Mouse (Mus musculus) heart, postnatal 0 days (tissue): ENCODE results near the gene Fam227b. TPM values are rescaled to one million over a fixed set of nuclear protein-coding genes. Genes with fewer than 3 reads are reported as not detected.

ENCODE experiments used
- ATAC-seq: fragments of 200-750 bp; cut with Nextera tagmentation; 2 replicates; pipeline ENCODE4 v1.8.0; 2017; ENCODE audit warnings: low read depth, moderate number of reproducible peaks, moderate library complexity; ENCODE audit not compliant: insufficient read depth
- DNase-seq: peaks from one replicate; pipeline ENCODE4 v3.0.0-alpha.2; 2016; ENCODE audit warnings: low spot score
- H3K27ac ChIP-seq: fragments of 300-500 bp; sonication (generic); 2 replicates; pipeline ENCODE4 v1.5.1; 2014; ENCODE audit warnings: low read depth, mild to moderate bottlenecking
- H3K27me3 ChIP-seq: fragments of 300-500 bp; sonication (generic); 2 replicates; pipeline ENCODE4 v1.6.1; 2014; ENCODE audit warnings: low read length, mixed read lengths; ENCODE audit not compliant: control insufficient read depth, insufficient read depth
- H3K36me3 ChIP-seq: fragments of 300-500 bp; sonication (generic); replicated peaks from 2 replicates; pipeline ENCODE4 v1.6.1; 2014; ENCODE audit warnings: low read length, mixed read lengths; ENCODE audit not compliant: control insufficient read depth, insufficient read depth
- H3K4me1 ChIP-seq: fragments of 300-500 bp; sonication (generic); 2 replicates; pipeline ENCODE4 v1.6.1; 2014; ENCODE audit warnings: antibody characterized with exemption; ENCODE audit not compliant: control insufficient read depth, insufficient read depth
- H3K4me2 ChIP-seq: fragments of 300-500 bp; sonication (generic); 2 replicates; pipeline ENCODE4 v1.6.1; 2014; ENCODE audit warnings: low read depth, mild to moderate bottlenecking, low read length, moderate library complexity
- H3K4me3 ChIP-seq: fragments of 300-500 bp; sonication (generic); 2 replicates; pipeline ENCODE4 v1.5.1; 2014; ENCODE audit warnings: low read depth, low read length
- H3K9ac ChIP-seq: fragments of 300-500 bp; sonication (generic); replicated peaks from 2 replicates; pipeline ENCODE4 v1.6.1; 2014; ENCODE audit warnings: low read depth, low read length, mixed read lengths
- H3K9me3 ChIP-seq: fragments of 300-500 bp; sonication (generic); replicated peaks from 2 replicates; pipeline ENCODE4 v1.6.1; 2016; ENCODE audit warnings: low read length; ENCODE audit not compliant: control insufficient read depth
- CTCF ChIP-seq: IDR thresholded peaks from 2 replicates; pipeline ENCODE4 v1.5.1; 2016; ENCODE audit warnings: antibody characterized with exemption, control low read depth, low read depth
- EP300 ChIP-seq: IDR thresholded peaks from 2 replicates; pipeline ENCODE4 v1.6.1; 2016; ENCODE audit warnings: antibody characterized with exemption, low read depth
- WGBS: fragments of 180-500 bp; shearing (Covaris S2); extraction: QIAGEN DNeasy Blood & Tissue Kit; methylation state at CpG from one replicate; pipeline ENCODE4 v1.1.7; 2014; 5-methylcytosine and 5-hydroxymethylcytosine counted together
- polyA plus RNA-seq: library from polyadenylated mRNA; unstranded; fragments of >200 nt; fragmentation: Nextera tagmentation; extraction: Ambion mirVana; gene quantifications from 2 replicates; pipeline ENCODE4 v1.2.1, GENCODE M21; 2015
- total RNA-seq: library from RNA; depleted of rRNA; stranded (reverse); fragments of >200 nt; gene quantifications from 2 replicates; pipeline ENCODE4 v1.2.3, GENCODE M21; 2014; ENCODE audit warnings: low replicate concordance

Fam227b gene
- total and polyA plus RNA-seq, 2 experiments from 2014 or later: not detected

DNA sequence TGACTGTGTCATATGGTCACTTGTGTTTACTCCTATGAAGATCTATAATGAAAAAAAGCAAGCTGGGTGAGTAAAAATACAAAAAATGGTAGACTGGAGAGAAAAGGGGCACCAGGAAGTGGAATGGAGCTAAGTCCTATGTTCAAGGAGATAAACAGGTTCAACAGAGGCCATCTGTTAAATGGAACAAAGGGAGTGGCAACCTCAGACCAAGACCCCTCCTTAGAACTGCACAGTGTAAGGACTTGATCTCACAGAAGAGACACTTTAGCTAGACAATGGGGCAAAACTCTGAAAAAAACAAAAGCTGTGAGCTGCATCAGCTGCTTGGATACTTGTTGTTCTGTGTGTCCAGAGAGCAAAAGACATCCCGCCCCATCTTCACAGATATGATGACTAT, 19.6 kb upstream of the Fam227b start:
- no peaks in the 10 kb centered on the region for H3K4me1 ChIP-seq
- no peak for ATAC-seq

DNA sequence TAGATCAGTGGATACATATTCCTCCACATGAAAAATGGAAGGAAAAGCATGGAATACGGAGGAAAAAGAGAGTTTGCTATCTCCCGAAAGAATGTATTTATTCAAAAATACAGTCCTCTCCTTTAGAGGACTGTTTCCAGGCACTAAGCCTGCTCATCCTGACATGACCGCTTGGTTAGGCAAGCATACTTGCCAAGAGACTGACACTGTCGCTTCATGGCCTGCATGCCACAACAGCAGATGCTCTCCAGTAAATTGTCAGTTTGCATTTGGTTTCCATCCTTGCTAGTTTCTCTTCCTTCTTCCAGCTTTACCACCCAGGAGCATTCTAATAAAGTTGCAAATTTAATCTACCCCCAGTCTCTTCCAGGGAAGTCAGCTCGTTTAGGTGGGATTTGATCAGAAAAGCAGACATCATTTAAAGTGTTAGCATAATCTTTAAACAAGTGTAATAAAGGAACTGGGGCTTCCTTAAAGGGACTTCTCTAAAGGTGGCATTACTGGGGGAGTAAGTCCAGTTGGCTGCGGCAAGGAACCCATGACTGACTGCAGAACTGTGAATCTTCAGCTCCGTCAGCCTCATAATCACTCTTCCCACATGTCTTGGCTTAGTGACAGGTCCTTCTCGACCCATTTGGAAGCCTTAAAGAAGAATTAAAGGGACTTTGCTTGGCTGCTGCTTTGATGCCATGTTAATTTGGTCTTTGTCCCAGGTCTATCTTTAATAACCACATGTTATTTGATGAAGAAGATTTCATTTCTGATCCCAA, 15.2 kb upstream of the Fam227b start:
- Histone ChIP-seq H3K4me2 (no peak overlapping the region), H3K4me1 (no peaks in the 10 kb centered on the region), H3K9ac (no peak overlapping the region), H3K36me3 (peaks cover 10% of the 10 kb centered on the region), H3K9me3 (no peaks in the 10 kb centered on the region), H3K4me3 (no peak overlapping the region), H3K27me3 (no peaks in the 10 kb centered on the region), H3K27ac (no peak overlapping the region)
- 72% methylated on average over 8 of the region's 8 CpGs for WGBS
- ATAC-seq: no peak
- DNase-seq: no peak
- TF ChIP-seq CTCF (no peak), EP300 (no peak)

More for the DNA sequence above, 19.6 kb upstream of the Fam227b start:
- H3K27ac ChIP-seq: no peak overlapping the region
- H3K4me2 ChIP-seq: no peak overlapping the region
- H3K9ac ChIP-seq: no peak overlapping the region
- H3K27me3 ChIP-seq: no peaks in the 10 kb centered on the region
- WGBS: 97% methylated on average over 1 of the region's 1 CpGs
- TF ChIP-seq EP300 (no peak), CTCF (no peak)
- no peaks in the 10 kb centered on the region for H3K9me3 ChIP-seq
- H3K4me3 ChIP-seq: no peak overlapping the region
- no peaks in the 10 kb centered on the region for H3K36me3 ChIP-seq
- DNase-seq: no peak

DNA sequence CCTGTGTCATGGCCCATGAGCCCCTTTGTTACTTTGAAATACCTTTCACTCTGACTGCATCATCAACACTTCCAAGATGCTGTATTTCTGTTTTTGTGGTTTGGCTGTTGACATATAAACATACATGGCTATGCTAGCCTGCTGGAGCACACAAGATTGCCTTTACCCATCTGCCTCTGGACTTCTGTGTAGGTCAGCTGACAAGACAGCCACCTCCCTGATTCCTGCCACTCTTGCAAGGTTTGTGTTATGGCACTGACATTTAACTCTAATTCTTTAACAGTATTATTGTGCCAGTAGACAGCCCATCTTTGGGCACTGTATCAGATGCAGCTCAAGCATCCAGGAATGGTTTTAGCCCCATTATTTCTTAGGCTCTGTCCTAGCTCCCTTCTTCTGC, 14.5 kb upstream of the Fam227b start:
- Histone ChIP-seq H3K4me3 (no peak overlapping the region), H3K9me3 (no peaks in the 10 kb centered on the region), H3K27me3 (no peaks in the 10 kb centered on the region), H3K27ac (no peak overlapping the region), H3K4me2 (no peak overlapping the region), H3K9ac (no peak overlapping the region), H3K36me3 (peaks cover 17% of the 10 kb centered on the region), H3K4me1 (no peaks in the 10 kb centered on the region)
- ATAC-seq (no peak), DNase-seq (no peak)
- TF ChIP-seq EP300: no peak
- TF ChIP-seq CTCF: no peak

DNA sequence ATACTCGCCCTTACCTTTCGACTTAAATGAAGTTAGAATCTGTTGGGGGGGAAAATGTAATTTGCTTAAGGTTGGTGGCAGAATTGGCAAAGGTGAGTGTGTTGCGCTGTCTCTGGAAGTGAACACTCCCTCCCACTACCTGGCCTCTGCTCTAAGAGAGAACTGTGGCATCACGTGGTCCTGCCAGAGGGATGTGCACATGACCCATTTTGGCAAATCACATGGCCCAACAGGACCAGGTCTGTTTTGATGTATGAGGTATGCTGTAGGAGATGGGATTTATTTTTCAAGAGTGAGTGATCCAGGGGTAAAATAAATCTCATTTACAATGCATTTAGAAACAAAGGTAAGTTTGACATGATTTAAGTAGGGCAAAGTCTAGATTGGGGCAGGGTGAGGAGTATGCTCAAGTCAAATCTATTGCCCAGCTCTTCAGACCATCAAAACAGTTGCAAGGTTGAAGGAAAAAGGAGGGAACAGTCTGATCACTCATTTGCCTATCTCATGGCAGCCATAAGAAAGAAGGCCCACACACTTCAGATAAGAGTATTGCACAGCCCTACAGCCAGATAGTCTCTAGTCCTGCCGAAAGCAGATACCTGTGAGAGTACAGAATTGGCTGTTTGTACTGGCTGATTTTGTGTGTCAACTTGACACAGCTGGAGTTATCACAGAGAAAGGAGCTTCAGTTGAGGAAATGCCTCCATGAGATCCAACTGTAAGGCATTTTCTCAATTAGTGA, 13.6 kb upstream of the Fam227b start:
- no peak overlapping the region for H3K4me2 ChIP-seq
- H3K4me3 ChIP-seq: no peak overlapping the region
- no peak for DNase-seq
- TF ChIP-seq CTCF (no peak), EP300 (no peak)
- no peaks in the 10 kb centered on the region for H3K9me3 ChIP-seq
- no peaks in the 10 kb centered on the region for H3K27me3 ChIP-seq
- no peak overlapping the region for H3K9ac ChIP-seq
- H3K4me1 ChIP-seq: no peaks in the 10 kb centered on the region
- peaks cover 25% of the 10 kb centered on the region for H3K36me3 ChIP-seq
- no peak overlapping the region for H3K27ac ChIP-seq
- WGBS: 76% methylated on average over 5 of the region's 5 CpGs
- no peak for ATAC-seq

DNA sequence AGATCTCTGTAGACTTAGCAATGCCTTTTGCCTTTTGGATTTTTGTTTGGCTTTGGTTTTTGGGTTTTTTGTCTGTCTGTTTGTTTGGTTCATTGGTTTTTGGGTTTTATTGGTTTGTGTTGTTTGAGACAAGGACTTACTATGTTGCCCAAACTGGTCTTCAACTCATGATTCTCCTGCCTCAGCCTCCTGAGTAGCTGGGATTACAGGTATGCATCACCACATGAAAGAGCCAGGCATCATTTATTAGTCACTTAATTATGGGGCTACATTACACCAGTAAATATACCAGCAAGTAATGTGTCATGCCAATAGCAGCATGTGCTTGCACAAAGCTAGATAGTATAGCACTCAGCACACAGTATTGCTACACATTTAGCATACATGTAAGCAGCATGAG, 4.1 kb downstream of the Fam227b start:
- Histone ChIP-seq H3K4me1 (peaks cover 2% of the 10 kb centered on the region; the same call in 1 of the 2 replicates), H3K9me3 (no peaks in the 10 kb centered on the region), H3K36me3 (no peaks in the 10 kb centered on the region), H3K27ac (no peak overlapping the region), H3K4me2 (no peak overlapping the region), H3K4me3 (no peak overlapping the region), H3K27me3 (no peaks in the 10 kb centered on the region), H3K9ac (no peak overlapping the region)
- TF ChIP-seq EP300 (no peak), CTCF (no peak)
- DNase-seq (no peak), ATAC-seq (no peak)
